Mouse (Mus musculus): Measurements from ENCODE around the gene Pecam1.

DNA sequence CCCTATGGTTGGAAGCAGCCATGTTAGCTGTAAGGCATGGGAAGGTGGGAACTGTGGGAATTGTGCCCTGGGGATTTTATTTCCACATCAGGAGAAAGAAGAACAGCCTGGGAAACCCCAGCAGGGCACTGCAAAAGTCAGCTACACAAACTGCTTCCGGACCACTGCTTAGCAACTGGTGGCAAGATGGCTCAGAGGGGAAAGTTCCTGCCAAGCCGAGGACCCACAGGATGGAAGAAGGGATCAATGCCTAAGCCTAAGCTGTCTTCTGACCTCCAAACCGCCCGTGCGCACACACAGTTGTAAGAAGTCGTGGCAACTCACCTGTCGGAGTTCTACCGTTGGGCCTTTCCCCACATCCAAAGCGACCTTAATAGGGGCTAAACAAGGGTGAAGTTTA, 22.6 kb upstream of the Pecam1 start:
- no peak for TF ChIP-seq CTCF (IDR thresholded peaks at IDR 0.05; ENCODE audit: control insufficient read depth, insufficient read depth, insufficient read length)
- TF ChIP-seq MAX (IDR thresholded peaks at IDR 0.05): no peak
- no peak for TF ChIP-seq MYOD1 (IDR thresholded peaks at IDR 0.05; ENCODE audit: control insufficient read depth, insufficient read length, low read depth)

All from C2C12 (cell line).